Mouse (Mus musculus) G1E (cell line): ENCODE measurements around the gene Ppp1r18. TPM values are rescaled to one million over a fixed set of nuclear protein-coding genes. Genes with fewer than 3 reads are reported as not detected.
A peak's percentile ranks its signal among the peaks of the same experiment; 100 is the strongest.

Source experiments
- ATAC-seq: 2 replicates; pipeline ENCODE4 v1.8.0; 2016; ENCODE audit warnings: mild to moderate bottlenecking; ENCODE audit not compliant: insufficient number of reproducible peaks, poor library complexity, low FRiP score, severe bottlenecking; ENCODE audit errors: extremely low read depth
- DNase-seq: peaks from one replicate; pipeline ENCODE4 v3.0.0; 2012; ENCODE audit warnings: low spot score
- H3K27me3 ChIP-seq: 2 replicates; pipeline ENCODE4 v1.6.1; 2012; ENCODE audit warnings: mild to moderate bottlenecking, low read length, inconsistent platforms; ENCODE audit not compliant: insufficient read depth
- H3K36me3 ChIP-seq: replicated peaks from 2 replicates; pipeline ENCODE3; 2012; ENCODE audit warnings: mild to moderate bottlenecking, inconsistent platforms
- H3K4me1 ChIP-seq: 2 replicates; pipeline ENCODE4 v1.6.1; 2012; ENCODE audit warnings: low read depth, low read length, inconsistent platforms, mixed read lengths; ENCODE audit not compliant: insufficient read depth
- H3K4me3 ChIP-seq: 2 replicates; pipeline ENCODE4 v1.5.1; 2012; ENCODE audit warnings: low read depth, mild to moderate bottlenecking, inconsistent platforms, low read length, moderate library complexity, mixed read lengths
- H3K9me3 ChIP-seq: replicated peaks from 2 replicates; pipeline ENCODE4 v1.6.1; 2012; ENCODE audit warnings: inconsistent platforms
- CTCF ChIP-seq: IDR thresholded peaks from 2 replicates; pipeline ENCODE4 v1.5.1; 2012; ENCODE audit warnings: low read depth, low read length, inconsistent platforms, mixed read lengths
- GATA1 ChIP-seq: IDR thresholded peaks from 2 replicates; pipeline ENCODE4 v1.6.1; 2012; ENCODE audit warnings: borderline replicate concordance, low read length, inconsistent platforms, mixed read lengths
- GATA2 ChIP-seq: IDR thresholded peaks from 2 replicates; pipeline ENCODE4 v1.6.1; 2012; ENCODE audit warnings: low read depth, low read length, inconsistent platforms, borderline replicate concordance
- POLR2AphosphoS5 ChIP-seq: IDR thresholded peaks from 2 replicates; pipeline ENCODE4 v1.6.1; 2012; ENCODE audit warnings: low read depth, low read length, inconsistent platforms; ENCODE audit not compliant: insufficient replicate concordance
- TAL1 ChIP-seq: conservative IDR thresholded peaks from 2 replicates; pipeline ENCODE4 v1.6.1; 2012; ENCODE audit warnings: low read depth, low read length, inconsistent platforms, mixed read lengths
- polyA plus RNA-seq: library from polyadenylated mRNA; stranded (reverse); fragments of >175 nt; gene quantifications from 2 replicates; pipeline ENCODE4 v1.2.3, GENCODE M21; 2012
- total RNA-seq, 2 experiments: library from RNA; stranded (forward) in 1 of 2; stranded (reverse) in 1 of 2; fragments of 200-1000 nt in 1 of 2; fragments of >200 nt in 1 of 2; fragmentation: Nextera tagmentation in 1 of 2; gene quantifications; 2 replicates each; pipeline ENCODE4 v1.2.3; 2014 to 2017

Gene Ppp1r18
- 61.9 and 73.7 TPM in 2 replicates for total RNA-seq (2014; fragmentation: Nextera tagmentation)
- total RNA-seq (2017) = 31.1 and 33.1 TPM in 2 replicates
- polyA plus RNA-seq = 87.9 and 103 TPM in 2 replicates

DNA sequence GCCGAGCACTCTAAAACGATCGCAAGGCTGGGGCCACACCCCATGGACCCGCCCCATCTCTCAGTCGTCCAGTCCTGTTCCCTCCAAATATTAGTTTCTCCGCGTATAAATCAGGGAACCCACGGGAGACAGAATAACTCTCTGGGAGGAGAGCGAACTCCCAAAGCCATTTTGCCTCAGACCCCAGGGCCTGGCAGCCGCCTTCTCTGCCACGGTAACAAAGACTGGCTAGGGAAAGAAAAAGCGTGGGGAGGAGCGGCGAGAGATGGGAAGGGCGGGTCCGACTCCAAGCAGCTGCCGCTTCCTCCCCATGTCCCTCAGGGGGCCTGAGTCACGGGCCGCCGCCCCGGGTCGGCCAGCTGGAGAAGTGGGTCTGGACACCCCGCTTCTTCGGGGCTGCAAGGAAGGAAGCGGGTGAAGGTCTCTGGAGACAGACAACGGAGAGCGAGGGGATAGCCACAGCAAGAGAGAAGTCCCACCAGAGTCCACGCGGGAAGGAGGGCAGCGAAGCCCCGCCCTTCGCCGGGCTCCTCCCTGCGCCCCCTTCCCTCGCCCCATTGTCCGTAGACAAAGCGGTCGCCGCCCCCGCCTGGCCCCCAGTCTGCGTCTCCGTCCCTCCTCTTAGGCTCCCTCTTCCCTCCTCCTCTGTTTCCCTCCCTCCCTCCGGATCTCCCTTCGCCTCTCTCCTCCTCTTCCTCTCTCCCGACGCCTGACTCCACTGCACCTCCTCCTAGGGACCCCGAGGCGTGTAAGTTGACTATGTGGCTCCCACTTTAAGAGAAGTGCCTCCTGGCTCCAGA, at the start of gene Ppp1r18:
Gene Ppp1r18, plus strand, starts transcription at position 113 of the 800 bp plus-strand sequence.
- H3K27me3 ChIP-seq = peaks cover 17% of the 10 kb centered on the region; the same call in 1 of the 2 replicates
- peaks cover 95% of the 10 kb centered on the region for H3K4me1 ChIP-seq
- H3K36me3 ChIP-seq = peaks cover 25% of the 10 kb centered on the region
- TF ChIP-seq GATA1 (no peak), POLR2AphosphoS5 (no peak), GATA2 (no peak), CTCF (no peak), TAL1 (no peak)
- ATAC-seq (0 out of 2 replicates have a peak, but pooled peaks have one; percentile 3), DNase-seq (peak; percentile 60)
- no peaks in the 10 kb centered on the region for H3K9me3 ChIP-seq
- H3K4me3 ChIP-seq = peak within 1 kb of the TSS; percentile 74

DNA sequence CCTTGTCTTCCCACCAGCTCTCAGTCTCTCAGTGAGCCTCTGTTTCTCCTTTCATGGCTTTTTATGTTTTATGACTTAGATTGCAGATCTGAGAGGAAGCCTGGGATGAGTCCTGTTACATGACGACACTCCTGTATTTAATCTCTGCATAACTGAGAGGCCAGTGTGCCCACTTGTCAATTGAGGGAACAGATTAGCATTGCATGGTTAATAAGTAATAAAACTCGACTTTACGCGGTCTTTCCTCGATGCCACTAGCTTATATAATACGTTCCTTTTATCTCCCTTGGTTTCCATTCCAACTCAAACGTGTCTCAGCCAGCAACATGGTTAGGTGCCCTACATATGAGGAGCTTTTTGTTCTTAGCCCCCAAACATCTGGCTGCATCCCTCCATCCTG, 49.6 kb upstream of the Ppp1r18 start:
- Histone ChIP-seq H3K9me3 (no peaks in the 10 kb centered on the region), H3K27me3 (no peaks in the 10 kb centered on the region), H3K4me3 (no peak overlapping the region), H3K4me1 (peaks cover 70% of the 10 kb centered on the region), H3K36me3 (no peaks in the 10 kb centered on the region)
- DNase-seq (no peak), ATAC-seq (no peak)
- TF ChIP-seq GATA1 (no peak), CTCF (no peak), POLR2AphosphoS5 (no peak), TAL1 (no peak), GATA2 (no peak)

GRCm38 (mm10) chr17:35816686-35817085, 48.7 kb upstream of the Ppp1r18 start:
- Histone ChIP-seq H3K4me3 (no peak overlapping the region), H3K36me3 (no peaks in the 10 kb centered on the region), H3K9me3 (no peaks in the 10 kb centered on the region), H3K27me3 (no peaks in the 10 kb centered on the region), H3K4me1 (peaks cover 69% of the 10 kb centered on the region)
- no peak for TF ChIP-seq CTCF
- TF ChIP-seq GATA1 = no peak
- TF ChIP-seq GATA2 = no peak
- TF ChIP-seq POLR2AphosphoS5 = no peak
- no peak for TF ChIP-seq TAL1
- ATAC-seq (no peak), DNase-seq (no peak)

DNA sequence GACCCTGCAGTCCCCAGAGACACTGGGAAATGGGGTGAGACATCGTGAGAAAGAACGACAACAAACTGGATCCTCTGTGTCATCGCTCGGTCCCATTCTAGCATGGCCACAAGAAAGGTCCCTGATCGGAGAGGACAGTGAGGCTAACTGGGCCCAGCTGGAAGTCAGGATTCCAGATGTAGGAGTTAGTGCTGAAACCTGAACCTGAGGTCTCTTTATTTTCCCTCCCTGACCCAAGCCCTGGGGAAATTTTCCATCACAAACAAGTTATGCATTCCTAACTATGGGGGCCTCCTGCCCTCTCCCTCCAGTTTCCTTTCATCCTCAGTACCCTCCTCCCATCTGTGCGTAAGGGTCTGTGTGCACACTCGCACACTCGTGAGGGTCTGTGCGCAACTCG, 48.2 kb upstream of the Ppp1r18 start:
- Histone ChIP-seq H3K27me3 (no peaks in the 10 kb centered on the region), H3K36me3 (peaks cover 3% of the 10 kb centered on the region), H3K4me1 (peaks cover 67% of the 10 kb centered on the region), H3K4me3 (no peak overlapping the region), H3K9me3 (no peaks in the 10 kb centered on the region)
- ATAC-seq (no peak), DNase-seq (no peak)
- no peak for TF ChIP-seq GATA1
- no peak for TF ChIP-seq TAL1
- no peak for TF ChIP-seq GATA2
- no peak for TF ChIP-seq POLR2AphosphoS5
- no peak for TF ChIP-seq CTCF

GRCm38 (mm10) chr17:35820111-35820510, 45.3 kb upstream of the Ppp1r18 start:
- no peak for ATAC-seq
- Histone ChIP-seq H3K27me3 (no peaks in the 10 kb centered on the region), H3K4me1 (peaks cover 58% of the 10 kb centered on the region), H3K36me3 (peaks cover 16% of the 10 kb centered on the region), H3K9me3 (peaks cover 8% of the 10 kb centered on the region), H3K4me3 (no peak overlapping the region)
- TF ChIP-seq GATA1 = no peak
- no peak for DNase-seq

GRCm38 (mm10) chr17:35821439-35822430, 43.7 kb upstream of the Ppp1r18 start, which contains the start of gene Ier3:
TSS of gene Ier3 (plus strand) at chr17:35821684.
- H3K4me1 ChIP-seq = peaks cover 65% of the 10 kb centered on the region
- ATAC-seq = 0 out of 2 replicates have a peak, but pooled peaks have one; percentile 17
- H3K27me3 ChIP-seq = no peaks in the 10 kb centered on the region
- DNase-seq = peak; percentile 71
- TF ChIP-seq POLR2AphosphoS5 (peak; percentile 92), TAL1 (no peak), CTCF (no peak), GATA1 (no peak), GATA2 (no peak)
- peak within 1 kb of the TSS; percentile 87 for H3K4me3 ChIP-seq
- peaks cover 8% of the 10 kb centered on the region for H3K9me3 ChIP-seq
- H3K36me3 ChIP-seq = peaks cover 32% of the 10 kb centered on the region
